Mouse (Mus musculus) MEL (cell line): ENCODE results near the gene Vwa3a. TPM values are rescaled to one million over a fixed set of nuclear protein-coding genes. Genes with fewer than 3 reads are reported as not detected.
"Not testable (repeated sequence)": the region's sequence is repeated elsewhere in the genome, so short reads cannot be mapped to it uniquely, and the experiment has no call there.

Source experiments
- DNase-seq: peaks from one replicate; pipeline ENCODE4 v3.0.0; 2011; ENCODE audit warnings: low read depth, low spot score
- H3K27ac ChIP-seq: 2 replicates; pipeline ENCODE4 v1.5.1; 2012; ENCODE audit warnings: low read depth, mild to moderate bottlenecking, control low read depth, low read length, moderate library complexity; ENCODE audit not compliant: control insufficient read depth
- H3K27me3 ChIP-seq, 2 experiments: fragments of 150-350 bp in 1 of 2; sonication (generic) in 1 of 2; 2 replicates each; pipeline ENCODE4 v1.6.1; 2012; ENCODE audit warnings: low read length in 2 of 2, mild to moderate bottlenecking in 2 of 2, improper control_type of control experiment in 1 of 2, moderate library complexity in 1 of 2; ENCODE audit not compliant: insufficient read depth in 2 of 2, control insufficient read depth in 1 of 2
- H3K36me3 ChIP-seq, 2 experiments: 2 replicates each; pipeline ENCODE4 v1.6.1; 2012 to 2014; ENCODE audit warnings: low read length in 2 of 2, improper control_type of control experiment in 1 of 2, inconsistent platforms in 1 of 2, mild to moderate bottlenecking in 1 of 2; ENCODE audit not compliant: insufficient read depth in 2 of 2, control insufficient read depth in 1 of 2
- H3K4me1 ChIP-seq, 2 experiments: fragments of 150-350 bp in 1 of 2; sonication (generic) in 1 of 2; 2 replicates each; pipeline ENCODE4 v1.6.1; 2012; ENCODE audit warnings: low read length in 2 of 2, improper control_type of control experiment in 1 of 2, mild to moderate bottlenecking in 1 of 2; ENCODE audit not compliant: insufficient read depth in 2 of 2, control insufficient read depth in 1 of 2
- H3K4me3 ChIP-seq, 2 experiments: fragments of 150-350 bp in 1 of 2; sonication (generic) in 1 of 2; 2 replicates each; pipeline ENCODE4 v1.5.1; 2012; ENCODE audit warnings: low read depth in 2 of 2, low read length in 2 of 2, mild to moderate bottlenecking in 2 of 2, moderate library complexity in 2 of 2, control low read depth in 1 of 2, improper control_type of control experiment in 1 of 2; ENCODE audit not compliant: control insufficient read depth in 1 of 2, insufficient read depth in 1 of 2
- H3K79me2 ChIP-seq: 2 replicates; pipeline ENCODE4 v1.6.1; 2012; ENCODE audit warnings: mild to moderate bottlenecking, low read length, moderate library complexity; ENCODE audit not compliant: control insufficient read depth, poor library complexity, insufficient read depth
- H3K9ac ChIP-seq: 2 replicates; pipeline ENCODE4 v1.6.1; 2012; ENCODE audit warnings: low read depth, mild to moderate bottlenecking, control low read depth, low read length, moderate library complexity; ENCODE audit not compliant: control insufficient read depth, poor library complexity, severe bottlenecking
- H3K9me3 ChIP-seq: fragments of 150-350 bp; sonication (generic); replicated peaks from 2 replicates; pipeline ENCODE4 v1.6.1; 2012; ENCODE audit warnings: mild to moderate bottlenecking, low read length, improper control_type of control experiment, moderate library complexity; ENCODE audit not compliant: insufficient read depth
- CHD2 ChIP-seq: IDR thresholded peaks from 2 replicates; pipeline ENCODE4 v1.6.1; 2011; ENCODE audit warnings: low read length, improper control_type of control experiment
- EP300 ChIP-seq, 2 experiments: IDR thresholded peaks; 2 replicates each; pipeline ENCODE4 v1.6.1; 2011; ENCODE audit warnings: improper control_type of control experiment in 2 of 2, low read length in 2 of 2, low read depth in 1 of 2, mild to moderate bottlenecking in 1 of 2
- ETS1 ChIP-seq: IDR thresholded peaks from 2 replicates; pipeline ENCODE4 v1.6.1; 2012; ENCODE audit warnings: low read depth, mild to moderate bottlenecking, inconsistent platforms, low read length, improper control_type of control experiment, moderate library complexity
- GATA1 ChIP-seq: IDR thresholded peaks from 2 replicates; pipeline ENCODE4 v1.6.1; 2011; ENCODE audit warnings: low read depth, low read length, improper control_type of control experiment
- JUND ChIP-seq: IDR thresholded peaks from 2 replicates; pipeline ENCODE4 v1.6.1; 2011; ENCODE audit warnings: low read depth, mild to moderate bottlenecking, improper control_type of control experiment, low read length
- MAFK ChIP-seq: IDR thresholded peaks from 2 replicates; pipeline ENCODE4 v1.6.1; 2011; ENCODE audit warnings: low read depth, mild to moderate bottlenecking, low read length, improper control_type of control experiment, borderline replicate concordance
- MAZ ChIP-seq: IDR thresholded peaks from 2 replicates; pipeline ENCODE4 v1.6.1; 2012; ENCODE audit warnings: low read depth, mild to moderate bottlenecking, inconsistent platforms, low read length, improper control_type of control experiment
- MXI1 ChIP-seq: IDR thresholded peaks from 2 replicates; pipeline ENCODE4 v1.6.1; 2011; ENCODE audit warnings: mild to moderate bottlenecking, low read depth, low read length, improper control_type of control experiment
- MYB ChIP-seq: IDR thresholded peaks from 2 replicates; pipeline ENCODE4 v1.6.1; 2011; ENCODE audit warnings: mild to moderate bottlenecking, low read depth, low read length, improper control_type of control experiment
- NRF1 ChIP-seq: IDR thresholded peaks from 2 replicates; pipeline ENCODE4 v1.6.1; 2014; ENCODE audit warnings: low read depth, mild to moderate bottlenecking, inconsistent platforms, low read length, improper control_type of control experiment, moderate library complexity; ENCODE audit not compliant: poor library complexity, insufficient read depth, severe bottlenecking
- POLR2AphosphoS2 ChIP-seq: IDR thresholded peaks from 2 replicates; pipeline ENCODE4 v1.6.1; 2011; ENCODE audit warnings: low read length, improper control_type of control experiment
- RAD21 ChIP-seq: IDR thresholded peaks from 2 replicates; pipeline ENCODE4 v1.6.1; 2011; ENCODE audit warnings: mild to moderate bottlenecking, low read depth, low read length, improper control_type of control experiment
- RCOR1 ChIP-seq: IDR thresholded peaks from 2 replicates; pipeline ENCODE4 v1.6.1; 2012; ENCODE audit warnings: low read depth, mild to moderate bottlenecking, inconsistent platforms, low read length, improper control_type of control experiment
- SIN3A ChIP-seq: IDR thresholded peaks from 2 replicates; pipeline ENCODE4 v1.6.1; 2012; ENCODE audit warnings: low read length, improper control_type of control experiment, inconsistent platforms
- SMC3 ChIP-seq: IDR thresholded peaks from 2 replicates; pipeline ENCODE4 v1.6.1; 2011; ENCODE audit warnings: low read depth, low read length, improper control_type of control experiment
- TAL1 ChIP-seq: IDR thresholded peaks from 2 replicates; pipeline ENCODE4 v1.6.1; 2012; ENCODE audit warnings: mild to moderate bottlenecking, inconsistent platforms, low read length, moderate library complexity, mixed read lengths
- TCF12 ChIP-seq: IDR thresholded peaks from 2 replicates; pipeline ENCODE4 v1.6.1; 2014; ENCODE audit warnings: low read depth, mild to moderate bottlenecking, inconsistent platforms, low read length, improper control_type of control experiment, moderate library complexity
- USF1 ChIP-seq: IDR thresholded peaks from 2 replicates; pipeline ENCODE4 v1.6.1; 2014; ENCODE audit warnings: low read depth, mild to moderate bottlenecking, inconsistent platforms, low read length, improper control_type of control experiment, moderate library complexity
- USF2 ChIP-seq, 2 experiments: IDR thresholded peaks; 2 replicates each; pipeline ENCODE4 v1.6.1; 2011 to 2012; ENCODE audit warnings: improper control_type of control experiment in 2 of 2, low read length in 2 of 2, borderline replicate concordance in 1 of 2, inconsistent platforms in 1 of 2, low read depth in 1 of 2, mild to moderate bottlenecking in 1 of 2; ENCODE audit not compliant: insufficient read depth in 1 of 2
- ZKSCAN1 ChIP-seq: IDR thresholded peaks from 2 replicates; pipeline ENCODE4 v1.6.1; 2012; ENCODE audit warnings: low read depth, mild to moderate bottlenecking, inconsistent platforms, low read length, improper control_type of control experiment, moderate library complexity
- ZNF384 ChIP-seq: IDR thresholded peaks from 2 replicates; pipeline ENCODE4 v1.6.1; 2012; ENCODE audit warnings: low read depth, mild to moderate bottlenecking, inconsistent platforms, low read length, improper control_type of control experiment
- polyA plus RNA-seq, 2 experiments: library from polyadenylated mRNA; stranded (reverse) in 1 of 2; unstranded in 1 of 2; fragments of >175 nt in 1 of 2; fragments of >200 nt in 1 of 2; gene quantifications; 2 replicates each; pipeline versions ENCODE4 v1.2.1 to v1.2.4; 2012; ENCODE audit warnings: low replicate concordance in 2 of 2, low read depth in 1 of 2; ENCODE audit not compliant: insufficient read length in 2 of 2, insufficient read depth in 1 of 2, missing spikeins in 1 of 2
- total RNA-seq: library from RNA; depleted of rRNA; stranded (reverse); fragments of 300-350 nt; gene quantifications from 2 replicates; pipeline ENCODE4 v1.2.3, GENCODE M21; 2012

Vwa3a gene
- total and polyA plus RNA-seq, 3 experiments = not detected

DNA sequence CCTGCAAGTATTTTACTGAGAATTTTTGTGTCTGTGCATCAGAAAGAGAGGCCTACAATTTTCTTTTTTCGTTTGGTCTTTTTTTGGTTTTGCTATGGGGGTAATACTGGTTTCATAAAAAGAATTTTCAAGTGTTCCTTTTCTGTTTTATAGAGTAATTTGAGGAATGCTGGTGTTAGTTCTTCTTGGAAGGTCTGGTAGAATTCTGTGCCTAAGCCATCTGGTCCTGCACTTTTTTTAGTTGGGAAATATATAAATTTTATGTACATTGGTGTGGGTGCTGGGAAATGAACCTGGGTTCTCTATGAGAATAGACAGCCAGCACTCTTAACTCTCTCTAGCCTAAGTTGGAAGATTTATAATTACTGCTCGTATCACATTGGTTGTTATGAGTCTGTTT lies 27.0 kb upstream of the Vwa3a start:
- no peak for DNase-seq
- Histone ChIP-seq H3K9ac (no peak overlapping the region), H3K4me1 (peaks cover 0 to 6% of the 10 kb centered on the region in 2 experiments), H3K27ac (no peak overlapping the region), H3K79me2 (peaks cover 28% of the 10 kb centered on the region), H3K36me3 (peaks cover 2 to 28% of the 10 kb centered on the region in 2 experiments; a peak in 3 of 4 replicates), H3K9me3 (no peaks in the 10 kb centered on the region), H3K27me3 (no peaks in the 10 kb centered on the region), H3K4me3 (no peak overlapping the region)
- TF ChIP-seq USF1 = no peak
- TF ChIP-seq GATA1 = no peak
- no peak for TF ChIP-seq SMC3

DNA sequence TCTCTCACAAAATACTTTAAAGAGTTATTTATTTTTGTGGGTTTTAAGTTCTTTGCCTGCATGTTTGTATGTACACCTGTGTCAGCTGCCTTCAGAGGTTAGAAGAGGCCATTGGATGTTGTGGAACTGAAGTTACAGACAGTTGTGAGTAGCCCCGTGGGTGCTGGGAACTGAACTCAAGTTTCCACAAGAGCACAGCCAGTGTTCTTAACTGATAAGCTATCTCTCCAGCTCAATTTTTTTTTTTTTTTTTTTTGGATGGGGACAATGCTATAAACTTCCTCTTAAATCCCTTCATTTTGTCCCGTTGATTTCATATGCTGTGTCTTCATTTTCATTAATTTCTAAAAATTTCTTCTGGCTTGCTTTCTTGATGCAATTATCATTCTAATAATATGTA lies 25.9 kb upstream of the Vwa3a start:
- Histone ChIP-seq H3K27ac (peak overlapping the region; percentile 29), H3K79me2 (peaks cover 26% of the 10 kb centered on the region), H3K4me1 (peaks cover 0 to 6% of the 10 kb centered on the region in 2 experiments)

DNA sequence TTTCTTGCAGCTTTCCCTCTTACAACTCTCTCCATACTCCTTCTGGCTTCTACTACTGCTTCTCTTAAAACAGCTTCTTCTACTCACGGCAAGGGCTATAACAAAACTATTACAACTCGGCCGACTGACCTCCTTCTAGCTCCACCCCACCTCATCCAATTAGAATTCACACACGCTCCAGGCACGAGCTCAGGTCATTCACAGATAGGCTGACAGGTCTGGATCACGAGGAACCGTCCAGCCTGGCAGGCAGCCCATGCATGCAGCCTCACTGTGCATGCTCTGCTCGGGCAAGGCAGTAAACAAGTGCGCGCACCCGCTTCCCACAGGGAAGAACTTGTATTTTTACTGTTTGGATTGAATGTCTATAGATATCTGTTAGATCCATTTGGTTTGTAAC lies 25.2 kb upstream of the Vwa3a start:
- H3K9me3 ChIP-seq, H3K9ac ChIP-seq, H3K4me1 ChIP-seq, H3K4me3 ChIP-seq, H3K27me3 ChIP-seq, DNase-seq: not testable (repeated sequence)
- peaks cover 2 to 28% of the 10 kb centered on the region in 2 experiments; a peak in 3 of 4 replicates for H3K36me3 ChIP-seq
- peaks cover 26% of the 10 kb centered on the region for H3K79me2 ChIP-seq
- H3K27ac ChIP-seq = 0 out of 2 replicates have a peak overlapping the region, but pooled peaks have one; percentile 27

More for the DNA sequence above, 25.9 kb upstream of the Vwa3a start:
- peak; percentile 75 for DNase-seq
- H3K9me3 ChIP-seq = no peaks in the 10 kb centered on the region
- TF ChIP-seq ETS1 = peak; percentile 63
- TF ChIP-seq ZNF384 = peak; percentile 97
- TF ChIP-seq TCF12 = peak; percentile 89
- peak; percentile 89 for TF ChIP-seq GATA1
- TF ChIP-seq CHD2 = no peak
- peak; percentile 68 for TF ChIP-seq RCOR1
- TF ChIP-seq RAD21 = no peak
- no peak for TF ChIP-seq USF2 (IDR thresholded peaks at IDR 0.05; ENCODE audit: borderline replicate concordance in 1 of 2, insufficient read depth in 1 of 2, low read depth in 1 of 2, low read length in 2 of 2)
- TF ChIP-seq POLR2AphosphoS2 = no peak
- TF ChIP-seq SIN3A = peak; percentile 36; the same call in 1 of the 2 replicates
- peak; percentile 46; the same call in 1 of the 2 replicates for TF ChIP-seq MYB
- no peak for TF ChIP-seq MAZ
- TF ChIP-seq MXI1 = no peak; the same call in 1 of the 2 replicates
- TF ChIP-seq JUND = no peak
- TF ChIP-seq USF1 = no peak
- no peak for TF ChIP-seq NRF1
- TF ChIP-seq MAFK = no peak
- TF ChIP-seq EP300 (IDR thresholded peaks at IDR 0.05; ENCODE audit: low read depth in 1 of 2, low read length in 2 of 2) = peak; percentile 85 to 90
- no peak for TF ChIP-seq ZKSCAN1
- peak; percentile 71 for TF ChIP-seq TAL1
- TF ChIP-seq, all 39 proteins: peak for 9
- Histone ChIP-seq H3K27me3 (no peaks in the 10 kb centered on the region), H3K9ac (no peak overlapping the region), H3K4me3 (no peak overlapping the region), H3K36me3 (peaks cover 2 to 28% of the 10 kb centered on the region in 2 experiments; a peak in 3 of 4 replicates)
